Mouse (Mus musculus): ENCODE measurements around the gene Btbd2.

- TF ChIP-seq EP300 (IDR thresholded peaks at IDR 0.05; ENCODE audit: low read depth) (no peak), CTCF (IDR thresholded peaks at IDR 0.05; ENCODE audit: low read depth) (no peak)
These were observed 48.2 kb upstream of the Btbd2 start for GRCm38 (mm10) chr10:80705033-80705432.

Data from liver, embryonic 14.5 days (tissue).